Mouse (Mus musculus) E14TG2a.4 (cell line): ENCODE data around the gene Tctn1.
"Not testable (repeated sequence)": the region's sequence is repeated elsewhere in the genome, so short reads cannot be mapped to it uniquely, and the experiment has no call there.

ENCODE experiments used
- H3K27me3 ChIP-seq: 2 replicates; pipeline ENCODE4 v1.6.1; 2014; ENCODE audit warnings: low read length, control low read depth; ENCODE audit not compliant: insufficient read depth
- H3K36me3 ChIP-seq: 2 replicates; pipeline ENCODE4 v1.6.1; 2014; ENCODE audit warnings: low read length, control low read depth; ENCODE audit not compliant: insufficient read depth
- H3K4me1 ChIP-seq: replicated peaks from 2 replicates; pipeline ENCODE4 v1.6.1; 2014; ENCODE audit warnings: low read depth, low read length, control low read depth
- H3K4me3 ChIP-seq: replicated peaks from 2 replicates; pipeline ENCODE4 v1.5.1; 2014; ENCODE audit warnings: mild to moderate bottlenecking, low read length
- H3K9me3 ChIP-seq: 2 replicates; pipeline ENCODE4 v1.6.1; 2014; ENCODE audit warnings: low read length, control low read depth
- CTCF ChIP-seq: conservative IDR thresholded peaks from 2 replicates; pipeline ENCODE4 v1.5.1; 2014; ENCODE audit warnings: low read length
- NANOG ChIP-seq: IDR thresholded peaks from 2 replicates; pipeline ENCODE4 v1.6.1; 2014; ENCODE audit warnings: borderline replicate concordance, low read length, mixed read lengths
- POU5F1 ChIP-seq: IDR thresholded peaks from 2 replicates; pipeline ENCODE4 v1.6.1; 2014; ENCODE audit warnings: low read length, borderline replicate concordance

Tctn1 gene

GRCm38 (mm10) chr5:122213861-122214260, 50.4 kb downstream of the Tctn1 start:
- Histone ChIP-seq H3K9me3 (no peaks in the 10 kb centered on the region), H3K4me1 (peaks cover 58% of the 10 kb centered on the region), H3K36me3 (peaks cover 61% of the 10 kb centered on the region), H3K27me3 (no peaks in the 10 kb centered on the region), H3K4me3 (no peak overlapping the region)
- TF ChIP-seq NANOG (no peak), CTCF (no peak), POU5F1 (no peak)

- TF ChIP-seq CTCF = peak; percentile 20
- H3K27me3 ChIP-seq, H3K9me3 ChIP-seq, H3K4me3 ChIP-seq: not testable (repeated sequence)
- Histone ChIP-seq H3K4me1 (peaks cover 56% of the 10 kb centered on the region), H3K36me3 (peaks cover 63% of the 10 kb centered on the region)
Measured at GRCm38 (mm10) chr5:122212820-122213219, 51.4 kb downstream of the Tctn1 start.

- Histone ChIP-seq H3K4me1 (peaks cover 56% of the 10 kb centered on the region), H3K4me3 (no peak overlapping the region), H3K27me3 (no peaks in the 10 kb centered on the region), H3K36me3 (peaks cover 58% of the 10 kb centered on the region), H3K9me3 (no peaks in the 10 kb centered on the region)
- TF ChIP-seq NANOG (no peak), CTCF (no peak), POU5F1 (no peak)
Measured at GRCm38 (mm10) chr5:122212125-122212524, 52.1 kb downstream of the Tctn1 start.

- TF ChIP-seq CTCF (no peak), NANOG (no peak), POU5F1 (no peak)
- Histone ChIP-seq H3K27me3 (no peaks in the 10 kb centered on the region), H3K36me3 (peaks cover 45% of the 10 kb centered on the region), H3K4me1 (peaks cover 59% of the 10 kb centered on the region), H3K9me3 (no peaks in the 10 kb centered on the region), H3K4me3 (peak overlapping the region; percentile 49)
Measured at GRCm38 (mm10) chr5:122210890-122211289, 53.4 kb downstream of the Tctn1 start.

- peaks cover 70% of the 10 kb centered on the region for H3K4me1 ChIP-seq
- H3K36me3 ChIP-seq = peaks cover 41% of the 10 kb centered on the region
- H3K9me3 ChIP-seq = no peaks in the 10 kb centered on the region
- peak overlapping the region; percentile 79 for H3K4me3 ChIP-seq
- TF ChIP-seq CTCF = no peak
- no peak for TF ChIP-seq NANOG
- TF ChIP-seq POU5F1 = no peak
- no peaks in the 10 kb centered on the region for H3K27me3 ChIP-seq
Measured at GRCm38 (mm10) chr5:122209591-122210368, 54.5 kb downstream of the Tctn1 start.

GRCm38 (mm10) chr5:122208909-122209308, 55.4 kb downstream of the Tctn1 start:
- peaks cover 43% of the 10 kb centered on the region for H3K36me3 ChIP-seq
- peak overlapping the region; percentile 79 for H3K4me3 ChIP-seq
- peaks cover 79% of the 10 kb centered on the region for H3K4me1 ChIP-seq
- TF ChIP-seq POU5F1 (no peak), NANOG (no peak)
- no peaks in the 10 kb centered on the region for H3K9me3 ChIP-seq
- H3K27me3 ChIP-seq = no peaks in the 10 kb centered on the region

- H3K4me1 ChIP-seq = peaks cover 85% of the 10 kb centered on the region
- peaks cover 38% of the 10 kb centered on the region for H3K36me3 ChIP-seq
- no peak for TF ChIP-seq POU5F1
- TF ChIP-seq NANOG = no peak
- TF ChIP-seq CTCF = no peak
- H3K27me3 ChIP-seq = no peaks in the 10 kb centered on the region
- peak within 1 kb of the TSS; percentile 90 for H3K4me3 ChIP-seq
- H3K9me3 ChIP-seq = no peaks in the 10 kb centered on the region
Measured at GRCm38 (mm10) chr5:122206475-122206874, 57.8 kb downstream of the Tctn1 start, which contains the start of gene Hvcn1. Gene Hvcn1, plus strand, starts transcription at chr5:122206804.

GRCm38 (mm10) chr5:122204180-122204579, 60.1 kb downstream of the Tctn1 start:
- TF ChIP-seq CTCF = no peak
- TF ChIP-seq NANOG = no peak
- no peak for TF ChIP-seq POU5F1
- H3K4me1 ChIP-seq = peaks cover 75% of the 10 kb centered on the region
- peak overlapping the region; percentile 90; the same call in 1 of the 2 replicates for H3K4me3 ChIP-seq
- peaks cover 33% of the 10 kb centered on the region for H3K36me3 ChIP-seq
- H3K27me3 ChIP-seq = no peaks in the 10 kb centered on the region
- peaks cover 10% of the 10 kb centered on the region; the same call in 1 of the 2 replicates for H3K9me3 ChIP-seq

- Histone ChIP-seq H3K36me3 (peaks cover 22% of the 10 kb centered on the region), H3K9me3 (peaks cover 10% of the 10 kb centered on the region; the same call in 1 of the 2 replicates), H3K27me3 (no peaks in the 10 kb centered on the region), H3K4me1 (peaks cover 54% of the 10 kb centered on the region), H3K4me3 (no peak overlapping the region)
- TF ChIP-seq CTCF (no peak), POU5F1 (no peak), NANOG (no peak)
Measured at GRCm38 (mm10) chr5:122201904-122202303, 62.4 kb downstream of the Tctn1 start.
